Mouse (Mus musculus) kidney, embryonic 14.5 days (tissue): ENCODE data around the gene Fndc3b. TPM values are rescaled to one million over a fixed set of nuclear protein-coding genes. Genes with fewer than 3 reads are reported as not detected.

Experiments used
- ATAC-seq: fragments of 200-750 bp; cut with Nextera tagmentation; 2 replicates; pipeline ENCODE4 v1.8.0; 2017; ENCODE audit warnings: moderate number of reproducible peaks, mild to moderate bottlenecking, moderate TSS enrichment, moderate library complexity; ENCODE audit not compliant: low FRiP score, low TSS enrichment
- H3K27ac ChIP-seq: fragments of 300-500 bp; sonication (generic); 2 replicates; pipeline ENCODE4 v1.5.1; 2014; ENCODE audit warnings: low read depth, mild to moderate bottlenecking, low read length, moderate library complexity, mixed read lengths
- H3K27me3 ChIP-seq: fragments of 300-500 bp; sonication (generic); 2 replicates; pipeline ENCODE4 v1.6.1; 2014; ENCODE audit warnings: mild to moderate bottlenecking, low read length; ENCODE audit not compliant: control insufficient read depth, insufficient read depth
- H3K36me3 ChIP-seq: fragments of 300-500 bp; sonication (generic); 2 replicates; pipeline ENCODE4 v1.6.1; 2014; ENCODE audit warnings: low read length, mixed read lengths; ENCODE audit not compliant: control insufficient read depth, insufficient read depth
- H3K4me1 ChIP-seq: fragments of 300-500 bp; sonication (generic); 2 replicates; pipeline ENCODE4 v1.6.1; 2014; ENCODE audit warnings: low read length, mixed read lengths; ENCODE audit not compliant: control insufficient read depth, insufficient read depth
- H3K4me2 ChIP-seq: fragments of 300-500 bp; sonication (generic); replicated peaks from 2 replicates; pipeline ENCODE4 v1.6.1; 2014; ENCODE audit warnings: low read depth, mild to moderate bottlenecking, low read length
- H3K4me3 ChIP-seq: fragments of 300-500 bp; sonication (generic); 2 replicates; pipeline ENCODE4 v1.5.1; 2014; ENCODE audit warnings: mild to moderate bottlenecking, low read length
- H3K9ac ChIP-seq: fragments of 300-500 bp; sonication (generic); 2 replicates; pipeline ENCODE4 v1.6.1; 2014; ENCODE audit warnings: low read depth, mild to moderate bottlenecking, low read length, moderate library complexity
- H3K9me3 ChIP-seq: fragments of 300-500 bp; sonication (generic); 2 replicates; pipeline ENCODE4 v1.6.1; 2016; ENCODE audit warnings: low read length; ENCODE audit not compliant: control insufficient read depth
- WGBS: fragments of 180-500 bp; shearing (Covaris S2); extraction: QIAGEN DNeasy Blood & Tissue Kit; methylation state at CpG from one replicate; pipeline ENCODE4 v1.1.7; 2014; 5-methylcytosine and 5-hydroxymethylcytosine counted together
- polyA plus RNA-seq: library from polyadenylated mRNA; unstranded; fragments of >200 nt; fragmentation: Nextera tagmentation; extraction: Ambion mirVana; gene quantifications from 2 replicates; pipeline ENCODE4 v1.2.1, GENCODE M21; 2014

The Fndc3b gene
- polyA plus RNA-seq, 1 experiment from 2014 or later = 28.7 TPM

GRCm38 (mm10) chr3:27453453-27454098 lies 257.5 kb downstream of the Fndc3b start:
- no peaks in the 10 kb centered on the region for H3K9me3 ChIP-seq

GRCm38 (mm10) chr3:27449447-27449846 lies 261.7 kb downstream of the Fndc3b start:
- WGBS = 89% methylated on average over 4 of the region's 4 CpGs
- no peak overlapping the region for H3K4me2 ChIP-seq
- H3K4me1 ChIP-seq = no peaks in the 10 kb centered on the region
- H3K9me3 ChIP-seq = no peaks in the 10 kb centered on the region
- H3K27ac ChIP-seq = no peak overlapping the region
- H3K9ac ChIP-seq = no peak overlapping the region
- peaks cover 72% of the 10 kb centered on the region for H3K36me3 ChIP-seq
- no peak for ATAC-seq
- no peaks in the 10 kb centered on the region for H3K27me3 ChIP-seq
- H3K4me3 ChIP-seq = no peak overlapping the region

More at GRCm38 (mm10) chr3:27453453-27454098, 257.5 kb downstream of the Fndc3b start:
- peaks cover 90% of the 10 kb centered on the region for H3K36me3 ChIP-seq
- H3K4me2 ChIP-seq = no peak overlapping the region
- no peaks in the 10 kb centered on the region for H3K27me3 ChIP-seq
- H3K4me3 ChIP-seq = no peak overlapping the region
- no peak overlapping the region for H3K27ac ChIP-seq
- H3K9ac ChIP-seq = no peak overlapping the region
- H3K4me1 ChIP-seq = no peaks in the 10 kb centered on the region
- 88% methylated on average over 13 of the region's 13 CpGs for WGBS
- ATAC-seq = no peak

GRCm38 (mm10) chr3:27448367-27448766 lies 262.7 kb downstream of the Fndc3b start:
- 92% methylated on average over 8 of the region's 9 CpGs for WGBS
- H3K27me3 ChIP-seq = no peaks in the 10 kb centered on the region
- H3K9me3 ChIP-seq = no peaks in the 10 kb centered on the region
- H3K4me2 ChIP-seq = no peak overlapping the region
- no peak for ATAC-seq
- no peaks in the 10 kb centered on the region for H3K4me1 ChIP-seq
- H3K4me3 ChIP-seq = no peak overlapping the region
- peaks cover 65% of the 10 kb centered on the region for H3K36me3 ChIP-seq
- no peak overlapping the region for H3K9ac ChIP-seq
- H3K27ac ChIP-seq = no peak overlapping the region

- WGBS = 87% methylated on average over 16 of the region's 16 CpGs
- H3K27me3 ChIP-seq = no peaks in the 10 kb centered on the region
- ATAC-seq = no peak
- H3K27ac ChIP-seq = no peak overlapping the region
- H3K9me3 ChIP-seq = no peaks in the 10 kb centered on the region
- H3K9ac ChIP-seq = no peak overlapping the region
- H3K4me3 ChIP-seq = no peak overlapping the region
- H3K4me2 ChIP-seq = no peak overlapping the region
- H3K36me3 ChIP-seq = peaks cover 33% of the 10 kb centered on the region
- peaks cover 11% of the 10 kb centered on the region for H3K4me1 ChIP-seq
Measured at GRCm38 (mm10) chr3:27439704-27440103, 271.4 kb downstream of the Fndc3b start.

GRCm38 (mm10) chr3:27435096-27435620 lies 275.9 kb downstream of the Fndc3b start:
- Histone ChIP-seq H3K27me3 (no peaks in the 10 kb centered on the region), H3K27ac (peak overlapping the region; percentile 13; the same call in 1 of the 2 replicates), H3K36me3 (peaks cover 30% of the 10 kb centered on the region), H3K4me1 (peaks cover 11% of the 10 kb centered on the region), H3K4me2 (no peak overlapping the region), H3K9ac (no peak overlapping the region), H3K9me3 (no peaks in the 10 kb centered on the region), H3K4me3 (no peak overlapping the region)
- 32% methylated on average over 6 of the region's 6 CpGs for WGBS
- ATAC-seq = no peak

- no peak for ATAC-seq
- peaks cover 11% of the 10 kb centered on the region for H3K4me1 ChIP-seq
Measured at GRCm38 (mm10) chr3:27432981-27433380, 278.1 kb downstream of the Fndc3b start.

GRCm38 (mm10) chr3:27430621-27431263 lies 280.4 kb downstream of the Fndc3b start:
- WGBS = 84% methylated on average over 13 of the region's 13 CpGs

More at GRCm38 (mm10) chr3:27432981-27433380, 278.1 kb downstream of the Fndc3b start:
- Histone ChIP-seq H3K4me2 (no peak overlapping the region), H3K9ac (no peak overlapping the region), H3K27me3 (no peaks in the 10 kb centered on the region), H3K27ac (no peak overlapping the region), H3K4me3 (no peak overlapping the region), H3K36me3 (peaks cover 30% of the 10 kb centered on the region), H3K9me3 (no peaks in the 10 kb centered on the region)
- 76% methylated on average over 3 of the region's 3 CpGs for WGBS

GRCm38 (mm10) chr3:27427406-27427805 lies 283.7 kb downstream of the Fndc3b start:
- no peak for ATAC-seq
- Histone ChIP-seq H3K4me3 (no peak overlapping the region), H3K9me3 (no peaks in the 10 kb centered on the region), H3K27ac (no peak overlapping the region), H3K36me3 (peaks cover 57% of the 10 kb centered on the region), H3K9ac (no peak overlapping the region), H3K27me3 (no peaks in the 10 kb centered on the region), H3K4me2 (no peak overlapping the region), H3K4me1 (no peaks in the 10 kb centered on the region)
- WGBS = 91% methylated on average over 6 of the region's 6 CpGs

More at GRCm38 (mm10) chr3:27430621-27431263, 280.4 kb downstream of the Fndc3b start:
- Histone ChIP-seq H3K9ac (no peak overlapping the region), H3K4me3 (no peak overlapping the region), H3K27ac (no peak overlapping the region), H3K4me1 (peaks cover 10% of the 10 kb centered on the region), H3K36me3 (peaks cover 36% of the 10 kb centered on the region), H3K4me2 (no peak overlapping the region), H3K27me3 (no peaks in the 10 kb centered on the region), H3K9me3 (no peaks in the 10 kb centered on the region)
- no peak for ATAC-seq

- Histone ChIP-seq H3K4me1 (no peaks in the 10 kb centered on the region), H3K9ac (no peak overlapping the region), H3K9me3 (no peaks in the 10 kb centered on the region), H3K27me3 (no peaks in the 10 kb centered on the region), H3K27ac (no peak overlapping the region), H3K4me2 (no peak overlapping the region), H3K36me3 (peaks cover 57% of the 10 kb centered on the region), H3K4me3 (no peak overlapping the region)
- no peak for ATAC-seq
- whole genome bisulfite sequencing = 82% methylated on average over 11 of the region's 11 CpGs
Measured at GRCm38 (mm10) chr3:27424049-27424667, 286.9 kb downstream of the Fndc3b start.
